Mouse (Mus musculus) retina, embryonic 14.5 days (tissue): Measurements from ENCODE around the gene Sash1.

ENCODE experiments used
- DNase-seq: peaks from one replicate; pipeline ENCODE4 v3.0.0-alpha.2; 2015; ENCODE audit warnings: low spot score

The Sash1 gene

GRCm38 (mm10) chr10:8789096-8789495 lies 96.8 kb downstream of the Sash1 start:
- no peak for DNase-seq

GRCm38 (mm10) chr10:8787221-8787620 lies 98.6 kb downstream of the Sash1 start:
- no peak for DNase-seq

DNA sequence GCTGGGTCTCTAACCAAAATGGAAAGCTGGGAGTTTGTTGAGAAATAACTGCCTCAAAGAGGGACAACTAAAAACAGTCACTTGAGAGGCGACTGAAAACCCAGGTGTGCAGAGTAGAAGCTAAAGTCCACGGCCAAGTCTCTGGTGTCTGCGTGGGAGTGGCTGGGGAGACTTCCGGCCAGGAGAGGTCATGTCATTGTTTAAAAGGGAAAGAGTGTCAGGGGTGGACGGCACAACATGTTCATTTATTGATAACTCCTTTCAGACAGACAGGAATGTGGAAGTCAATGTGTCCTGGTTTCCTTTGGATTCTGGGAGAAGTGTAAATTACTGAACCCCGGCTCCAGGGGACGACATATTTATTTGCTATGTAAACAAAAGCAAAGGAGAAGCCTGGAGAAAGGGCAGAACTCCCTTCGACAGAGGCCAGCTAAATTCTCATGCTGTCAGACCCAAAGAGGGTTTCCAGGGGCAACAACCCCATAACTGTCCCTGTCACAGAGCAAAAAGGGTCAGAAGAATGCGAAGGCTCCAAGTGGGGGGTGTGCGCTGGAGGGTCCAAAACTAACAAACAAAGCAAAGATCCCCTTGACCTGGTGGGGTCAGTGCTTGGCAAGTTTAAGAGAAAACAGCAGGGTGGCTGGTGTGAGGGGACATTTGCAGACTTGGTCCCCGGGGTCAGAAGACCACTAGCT lies 100.3 kb downstream of the Sash1 start:
- DNase-seq: no peak

DNA sequence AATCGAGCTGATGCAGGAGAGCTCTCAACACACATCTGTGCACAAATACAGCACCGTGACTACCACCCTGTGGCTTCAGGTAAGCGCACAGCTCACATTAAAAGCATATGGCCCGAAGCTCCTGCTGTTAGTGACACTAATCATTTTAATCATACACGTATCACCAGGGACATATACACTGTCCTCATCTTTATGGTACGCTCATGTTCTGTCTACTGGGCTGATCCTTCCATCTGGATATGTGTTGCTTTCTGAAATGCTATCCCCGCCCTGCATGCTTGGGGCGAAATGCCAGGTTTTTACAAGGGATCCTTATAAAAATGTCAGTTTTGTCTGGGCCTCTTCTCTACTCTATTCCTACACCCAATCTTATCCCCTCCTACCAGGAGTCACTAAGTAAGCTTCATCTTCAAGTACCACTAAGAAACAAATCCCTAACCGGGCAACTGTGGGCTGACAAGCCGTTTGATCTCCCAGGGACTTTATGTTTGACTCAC lies 103.9 kb downstream of the Sash1 start:
- no peak for DNase-seq

DNA sequence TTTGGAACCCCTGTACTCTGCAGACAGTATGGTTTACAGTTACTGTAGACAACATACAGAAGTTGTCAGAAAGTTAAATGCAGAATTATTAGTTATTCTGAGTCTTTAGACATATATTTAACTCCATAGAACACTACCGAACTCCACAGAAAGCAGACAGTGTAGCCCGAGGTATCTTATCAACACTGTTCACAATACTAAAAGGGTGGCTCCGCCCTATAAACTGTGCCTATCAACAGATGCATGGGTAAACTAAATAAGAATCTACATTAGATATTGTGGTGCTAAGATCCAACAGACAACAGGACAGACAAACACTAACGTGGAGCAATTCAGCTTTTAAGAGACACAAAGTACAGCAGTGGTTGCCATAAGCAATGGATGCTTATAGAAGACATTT lies 106.0 kb downstream of the Sash1 start:
- DNase-seq: no peak

- no peak for DNase-seq
Observed at GRCm38 (mm10) chr10:8778845-8779244, 107.0 kb downstream of the Sash1 start.

DNA sequence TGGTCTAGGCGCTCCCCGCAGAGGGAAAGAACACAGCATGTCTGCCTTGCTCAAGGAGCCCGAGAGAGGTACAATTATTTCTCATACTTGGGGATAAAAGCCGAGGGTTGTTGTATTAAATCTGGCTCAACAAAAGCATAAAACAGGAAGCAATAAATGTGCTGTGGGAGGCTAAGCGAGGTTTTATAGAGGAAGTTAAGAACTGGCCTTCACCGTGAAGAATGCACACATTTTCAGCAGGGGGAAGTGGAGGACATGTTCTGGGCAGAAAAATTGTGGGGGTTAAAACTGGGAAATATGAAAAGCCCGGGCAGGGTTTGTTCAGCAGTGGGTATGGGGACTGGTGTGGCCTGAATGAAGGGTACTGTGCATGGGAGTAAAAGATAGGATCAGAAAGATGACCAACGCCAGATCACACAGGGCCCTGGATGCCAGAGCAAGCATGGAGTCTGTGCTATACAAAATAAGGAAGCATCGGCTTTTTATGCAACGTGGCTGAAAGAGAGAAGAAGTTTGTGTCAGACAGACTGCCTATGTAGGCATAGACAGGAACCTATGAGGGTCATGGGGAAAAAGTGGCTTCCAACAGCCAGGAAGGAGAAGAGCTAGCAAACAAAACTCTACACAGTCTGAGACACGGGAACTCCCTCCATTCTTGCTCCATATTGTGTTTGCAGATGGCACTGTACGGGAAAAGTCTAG lies 108.2 kb downstream of the Sash1 start:
- DNase-seq: no peak

DNA sequence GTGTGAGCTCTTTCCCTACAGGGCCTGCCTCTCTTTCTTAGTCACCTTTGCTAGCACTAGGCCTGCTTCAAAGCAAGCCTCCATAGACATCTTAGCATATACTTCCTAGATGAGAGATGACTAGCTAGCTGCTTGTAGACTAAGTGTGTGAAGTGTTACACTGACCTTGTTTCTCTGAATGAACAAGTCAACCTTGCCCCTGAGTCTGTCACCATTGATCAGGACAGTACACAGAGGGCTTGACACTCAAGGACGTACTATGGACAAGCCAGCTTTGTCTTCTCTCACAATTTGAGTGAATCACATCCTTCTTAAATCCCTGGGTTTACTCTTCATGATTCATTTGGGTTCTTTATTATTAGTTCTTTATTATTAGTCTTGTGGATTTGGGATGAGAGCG lies 109.1 kb downstream of the Sash1 start:
- no peak for DNase-seq

DNA sequence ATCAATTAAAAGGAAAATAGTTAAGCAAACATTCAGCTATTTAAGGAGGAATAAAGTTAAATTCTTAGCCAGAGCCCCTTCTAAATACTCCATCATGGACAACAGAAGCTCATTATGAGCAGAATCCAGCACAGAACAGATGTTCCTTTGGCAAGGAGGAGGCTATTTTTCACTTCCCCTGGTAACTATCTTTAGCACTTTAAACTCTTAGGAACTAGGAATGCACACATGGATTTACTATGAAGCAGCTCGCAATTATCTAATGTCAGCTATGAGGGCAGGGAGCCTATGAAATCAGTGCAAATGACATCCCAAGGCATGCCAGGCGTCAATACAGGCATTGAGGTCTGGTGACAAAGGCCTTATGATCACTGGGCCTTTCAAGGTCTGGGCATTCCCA lies 110.1 kb downstream of the Sash1 start:
- no peak for DNase-seq

DNA sequence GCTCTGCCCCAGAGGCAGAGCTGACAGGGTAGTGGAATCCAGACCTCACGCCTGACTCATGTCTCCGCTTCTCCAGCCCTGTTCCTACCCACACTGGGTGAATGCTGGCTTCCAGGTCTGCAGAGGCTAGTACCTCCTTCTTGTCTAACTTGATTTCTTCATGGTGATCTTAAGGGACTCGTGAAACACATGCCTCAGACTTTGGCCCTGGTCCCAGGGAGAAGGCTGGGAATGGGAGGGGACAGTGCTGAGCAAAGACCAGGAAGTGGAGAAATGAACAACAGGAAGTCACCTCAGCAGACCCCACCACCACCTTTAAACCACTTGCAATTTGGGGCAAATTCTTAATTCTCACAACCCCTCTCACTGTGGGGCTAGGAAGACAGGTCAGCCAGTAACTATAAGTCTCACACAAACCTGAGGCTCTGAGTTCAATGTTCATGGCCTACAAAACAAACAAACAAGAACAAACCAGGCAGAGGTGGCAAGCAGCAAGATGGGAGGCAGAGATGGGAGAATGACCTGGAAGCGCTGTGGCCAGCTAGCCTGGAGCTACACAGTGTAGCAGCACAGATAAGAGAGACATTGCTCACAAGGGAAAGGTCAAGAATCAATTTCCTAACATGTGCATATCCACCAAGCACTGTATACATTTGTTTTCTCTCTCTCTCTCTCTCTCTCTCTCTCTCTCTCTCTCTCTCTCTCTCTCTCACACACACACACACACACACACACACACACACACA lies 113.2 kb downstream of the Sash1 start:
- no peak for DNase-seq

GRCm38 (mm10) chr10:8770931-8771653 lies 114.8 kb downstream of the Sash1 start:
- DNase-seq: no peak

GRCm38 (mm10) chr10:8768654-8769053 lies 117.2 kb downstream of the Sash1 start:
- DNase-seq: no peak

GRCm38 (mm10) chr10:8767381-8767780 lies 118.5 kb downstream of the Sash1 start:
- no peak for DNase-seq

DNA sequence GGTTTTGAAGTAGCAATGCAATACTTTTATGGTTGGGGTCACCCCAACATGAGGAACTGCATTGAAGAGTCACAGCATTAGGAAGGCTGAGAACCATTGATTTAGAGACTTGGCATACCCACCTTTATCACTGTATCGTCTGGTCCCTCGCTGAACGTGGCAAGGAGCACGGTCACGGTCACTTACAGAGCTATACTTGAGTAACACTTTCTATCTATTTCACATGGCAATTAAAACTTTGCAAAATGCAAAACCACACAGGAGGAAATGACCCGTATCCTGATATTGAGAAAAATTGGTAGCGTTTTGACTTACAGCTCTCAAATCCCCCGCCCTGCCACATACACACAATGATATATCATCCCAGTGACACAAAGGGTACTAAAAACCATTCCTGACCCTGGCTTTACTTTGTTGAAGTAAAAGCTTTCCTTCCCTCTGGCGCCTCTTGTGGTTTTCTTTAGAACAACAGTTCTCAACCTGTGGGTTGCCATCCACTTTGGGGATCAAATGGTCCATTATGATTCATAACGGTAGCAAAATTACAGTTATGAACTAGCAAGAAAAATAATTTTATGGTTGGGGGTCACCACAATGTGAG lies 119.8 kb downstream of the Sash1 start:
- DNase-seq: peak; percentile 61

GRCm38 (mm10) chr10:8762771-8763170 lies 123.1 kb downstream of the Sash1 start:
- DNase-seq: peak; percentile 52

- peak; percentile 87 for DNase-seq
Observed at GRCm38 (mm10) chr10:8762209-8762701, 123.6 kb downstream of the Sash1 start.

GRCm38 (mm10) chr10:8761656-8762055 lies 124.2 kb downstream of the Sash1 start:
- DNase-seq: no peak

DNA sequence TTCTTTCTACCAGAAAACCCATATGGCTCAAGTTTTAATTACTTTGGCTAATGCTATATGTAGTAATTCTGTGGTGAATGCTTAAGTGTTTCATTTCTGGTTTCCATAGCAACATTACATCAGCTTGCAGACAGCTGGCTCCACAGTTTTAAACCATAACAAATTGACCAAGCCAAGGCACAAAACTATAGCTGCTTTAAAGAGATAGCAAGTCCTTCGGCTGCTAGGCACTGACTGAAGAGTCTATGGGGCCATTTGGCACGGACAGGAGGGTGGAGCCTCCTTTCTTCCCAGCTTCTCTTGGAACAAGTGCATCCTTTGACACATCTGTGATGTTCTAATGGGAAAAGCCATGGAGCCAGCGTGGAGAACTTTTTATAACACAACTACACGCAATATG lies 125.3 kb downstream of the Sash1 start:
- DNase-seq: peak; percentile 46

DNA sequence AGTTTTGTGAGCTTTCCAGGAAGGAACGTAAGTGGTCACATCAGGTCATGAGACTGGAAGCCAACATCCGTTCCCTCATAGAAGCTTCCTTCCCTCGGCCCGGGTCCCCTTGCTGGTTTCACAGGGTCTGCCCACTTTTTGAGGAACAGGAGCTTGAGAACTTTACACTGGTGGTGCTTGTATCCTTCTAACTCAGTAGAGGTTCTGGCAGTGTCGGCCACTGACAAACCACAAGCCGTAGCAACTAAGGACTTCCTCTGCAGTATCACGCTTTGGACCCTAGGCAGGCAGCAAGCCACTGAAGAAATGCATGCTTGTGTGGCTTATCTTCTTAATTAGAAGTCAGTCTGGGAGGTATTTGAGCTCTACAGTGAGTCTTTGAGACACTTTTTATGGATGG lies 126.6 kb downstream of the Sash1 start:
- DNase-seq: no peak

DNA sequence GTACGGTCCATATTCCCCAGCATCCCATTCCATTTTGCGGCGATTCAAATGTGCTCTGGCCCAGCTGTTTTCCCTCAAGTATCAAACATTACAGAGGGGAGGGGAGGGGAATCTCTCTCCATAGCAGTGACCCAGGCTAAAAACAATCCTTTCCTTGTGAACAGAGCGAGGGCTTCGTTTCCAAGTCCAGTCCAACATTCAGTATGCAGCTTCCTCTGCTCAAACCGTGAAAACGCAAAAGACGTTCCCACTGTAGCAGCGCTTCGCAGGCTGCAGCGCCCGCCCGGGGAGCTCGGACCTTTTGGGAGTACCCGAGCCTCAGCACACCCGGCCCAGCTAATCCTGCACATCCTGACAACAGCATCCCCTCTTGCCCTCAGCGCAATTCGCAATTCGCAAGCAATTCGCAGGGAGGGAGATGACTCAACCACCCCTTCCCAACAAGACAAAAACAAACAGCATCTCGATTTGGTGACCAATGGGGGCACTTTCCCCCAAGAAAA lies 128.4 kb downstream of the Sash1 start:
- no peak for DNase-seq

- peak; percentile 37 for DNase-seq
Observed at GRCm38 (mm10) chr10:8756604-8757354, 129.1 kb downstream of the Sash1 start.
